Mouse (Mus musculus): ENCODE measurements around the gene Nos1ap.

DNA sequence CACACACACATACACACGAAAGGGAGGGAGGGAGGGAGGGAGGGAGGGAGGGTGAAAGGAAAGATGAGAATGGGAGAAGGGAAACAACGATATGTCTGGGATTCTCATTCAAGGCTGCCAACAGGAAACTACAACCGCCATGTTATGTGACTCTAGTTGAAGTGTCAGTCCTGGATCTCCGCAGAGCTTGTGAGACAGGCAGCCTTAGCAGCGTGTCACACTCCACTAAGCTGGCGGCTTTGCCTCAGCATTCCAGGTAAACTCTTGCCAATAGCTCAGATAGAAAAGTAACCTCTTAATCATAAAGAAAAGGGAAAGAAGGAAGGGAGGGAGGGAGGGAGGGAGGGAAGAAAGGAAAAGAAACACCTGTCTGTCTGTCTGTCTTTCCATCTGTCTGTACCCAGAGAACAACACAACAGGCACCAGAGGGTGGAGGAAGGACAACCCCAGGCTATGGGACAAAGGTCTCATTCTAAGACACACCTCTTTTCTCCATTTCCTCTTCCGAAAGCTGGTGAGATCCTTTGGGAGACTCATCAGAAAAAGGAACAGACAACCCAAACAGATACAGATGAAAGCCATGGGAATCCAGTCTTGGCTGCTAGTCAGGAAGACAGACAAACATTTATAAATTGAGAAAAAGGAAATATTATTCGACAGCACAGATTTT is 107.3 kb downstream of the Nos1ap start:
- TF ChIP-seq CTCF (IDR thresholded peaks at IDR 0.05; ENCODE audit: extremely low read depth, insufficient read depth, low read length) (no peak), POLR2A (IDR thresholded peaks at IDR 0.05; ENCODE audit: extremely low read depth, insufficient read depth, low read length) (no peak)
